Mouse (Mus musculus) CH12.LX (cell line): ENCODE data around the gene Ttyh2. TPM values are rescaled to one million over a fixed set of nuclear protein-coding genes. Genes with fewer than 3 reads are reported as not detected.

ENCODE experiments used
- DNase-seq: peaks from one replicate; pipeline ENCODE4 v3.0.0-alpha.2; 2013; ENCODE audit errors: extremely low read depth
- H3K27ac ChIP-seq: 2 replicates; pipeline ENCODE4 v1.5.1; 2012; ENCODE audit warnings: low read depth, mild to moderate bottlenecking, control low read depth, moderate library complexity; ENCODE audit not compliant: insufficient read depth
- H3K27me3 ChIP-seq: replicated peaks from 2 replicates; pipeline ENCODE3; 2012; ENCODE audit warnings: inconsistent platforms
- H3K36me3 ChIP-seq, 2 experiments: replicated peaks in 1 of 2; 2 replicates each; pipeline versions ENCODE3 to v1.6.1; 2012; ENCODE audit warnings: inconsistent platforms in 1 of 2, low read length in 1 of 2, mild to moderate bottlenecking in 1 of 2, mixed read lengths in 1 of 2, moderate library complexity in 1 of 2; ENCODE audit not compliant: control insufficient read depth in 1 of 2, insufficient read depth in 1 of 2
- H3K4me1 ChIP-seq, 2 experiments: 2 replicates each; pipeline ENCODE4 v1.6.1; 2012; ENCODE audit warnings: inconsistent platforms in 1 of 2, moderate library complexity in 1 of 2; ENCODE audit not compliant: insufficient read depth in 2 of 2, control insufficient read depth in 1 of 2
- H3K4me2 ChIP-seq: 2 replicates; pipeline ENCODE4 v1.6.1; 2012; ENCODE audit warnings: low read depth, mild to moderate bottlenecking, control low read depth; ENCODE audit not compliant: poor library complexity, insufficient read depth, severe bottlenecking
- H3K4me3 ChIP-seq, 3 experiments: fragments of 150-350 bp in 1 of 3; sonication (generic) in 1 of 3; replicated peaks in 1 of 3; 2 replicates each; pipeline versions ENCODE3 to v1.5.1; 2011 to 2012; ENCODE audit warnings: low read depth in 2 of 3, low read length in 2 of 3, mild to moderate bottlenecking in 2 of 3, moderate library complexity in 2 of 3, control low read depth in 1 of 3, improper control_type of control experiment in 1 of 3, inconsistent platforms in 1 of 3, mixed read lengths in 1 of 3; ENCODE audit not compliant: poor library complexity in 1 of 3
- H3K79me2 ChIP-seq: replicated peaks from 2 replicates; pipeline ENCODE4 v1.6.1; 2012; ENCODE audit warnings: mild to moderate bottlenecking, moderate library complexity; ENCODE audit not compliant: control insufficient read depth, poor library complexity, insufficient read depth, severe bottlenecking; ENCODE audit errors: extremely low read depth
- H3K9ac ChIP-seq: 2 replicates; pipeline ENCODE4 v1.6.1; 2012; ENCODE audit warnings: low read depth, mild to moderate bottlenecking, control low read depth, moderate library complexity; ENCODE audit not compliant: insufficient read depth
- H3K9me3 ChIP-seq: replicated peaks from 2 replicates; pipeline ENCODE3; 2012; ENCODE audit warnings: low read length, inconsistent platforms, mixed read lengths
- CHD1 ChIP-seq: IDR thresholded peaks from 2 replicates; pipeline ENCODE4 v1.6.1; 2012; ENCODE audit warnings: low read depth, low read length, improper control_type of control experiment, inconsistent platforms
- CTCF ChIP-seq, 2 experiments: IDR thresholded peaks in 1 of 2; conservative IDR thresholded peaks in 1 of 2; 2 replicates each; pipeline ENCODE4 v1.5.1; 2011 to 2012; ENCODE audit warnings: low read depth in 2 of 2, low read length in 2 of 2, improper control_type of control experiment in 1 of 2, inconsistent platforms in 1 of 2, mild to moderate bottlenecking in 1 of 2, moderate library complexity in 1 of 2
- E2F4 ChIP-seq: IDR thresholded peaks from 2 replicates; pipeline ENCODE4 v1.6.1; 2011; ENCODE audit warnings: low read depth, low read length, improper control_type of control experiment; ENCODE audit not compliant: insufficient replicate concordance
- ELF1 ChIP-seq: IDR thresholded peaks from 2 replicates; pipeline ENCODE4 v1.6.1; 2014; ENCODE audit warnings: low read depth, mild to moderate bottlenecking, inconsistent platforms, low read length, improper control_type of control experiment
- EP300 ChIP-seq: IDR thresholded peaks from 2 replicates; pipeline ENCODE4 v1.6.1; 2011; ENCODE audit warnings: low read length, improper control_type of control experiment
- GABPA ChIP-seq: IDR thresholded peaks from 2 replicates; pipeline ENCODE4 v1.6.1; 2012; ENCODE audit warnings: low read depth, low read length, improper control_type of control experiment, inconsistent platforms; ENCODE audit not compliant: insufficient replicate concordance
- HCFC1 ChIP-seq: IDR thresholded peaks from 2 replicates; pipeline ENCODE4 v1.6.1; 2012; ENCODE audit warnings: low read depth, mild to moderate bottlenecking, inconsistent platforms, low read length, improper control_type of control experiment
- IRF4 ChIP-seq: IDR thresholded peaks from 2 replicates; pipeline ENCODE4 v1.6.1; 2014; ENCODE audit warnings: low read depth, mild to moderate bottlenecking, inconsistent platforms, low read length, improper control_type of control experiment
- JUND ChIP-seq: conservative IDR thresholded peaks from 2 replicates; pipeline ENCODE4 v1.6.1; 2011; ENCODE audit warnings: low read depth, low read length, improper control_type of control experiment
- MYC ChIP-seq: IDR thresholded peaks from 2 replicates; pipeline ENCODE4 v1.6.1; 2011; ENCODE audit warnings: low read depth, mild to moderate bottlenecking, improper control_type of control experiment, low read length
- NELFE ChIP-seq: IDR thresholded peaks from 2 replicates; pipeline ENCODE4 v1.6.1; 2011; ENCODE audit warnings: low read depth, low read length, improper control_type of control experiment
- NRF1 ChIP-seq: IDR thresholded peaks from 2 replicates; pipeline ENCODE4 v1.6.1; 2014; ENCODE audit warnings: low read depth, mild to moderate bottlenecking, inconsistent platforms, low read length, improper control_type of control experiment, moderate library complexity
- PAX5 ChIP-seq: IDR thresholded peaks from 2 replicates; pipeline ENCODE4 v1.6.1; 2012; ENCODE audit warnings: low read length, inconsistent platforms, mixed read lengths
- POLR2A ChIP-seq: IDR thresholded peaks from 2 replicates; pipeline ENCODE4 v1.6.1; 2011; ENCODE audit warnings: low read depth, mild to moderate bottlenecking, improper control_type of control experiment, low read length
- POLR2AphosphoS2 ChIP-seq: IDR thresholded peaks from 2 replicates; pipeline ENCODE4 v1.6.1; 2011; ENCODE audit warnings: low read depth, low read length, improper control_type of control experiment
- SIN3A ChIP-seq: IDR thresholded peaks from 2 replicates; pipeline ENCODE4 v1.6.1; 2012; ENCODE audit warnings: low read length, improper control_type of control experiment, inconsistent platforms
- UBTF ChIP-seq: IDR thresholded peaks from 2 replicates; pipeline ENCODE4 v1.6.1; 2012; ENCODE audit warnings: low read depth, mild to moderate bottlenecking, inconsistent platforms, low read length, improper control_type of control experiment, moderate library complexity
- ZKSCAN1 ChIP-seq: IDR thresholded peaks from 2 replicates; pipeline ENCODE4 v1.6.1; 2012; ENCODE audit warnings: low read depth, inconsistent platforms, low read length, improper control_type of control experiment, borderline replicate concordance
- ZMIZ1 ChIP-seq: IDR thresholded peaks from 2 replicates; pipeline ENCODE4 v1.6.1; 2012; ENCODE audit warnings: low read depth, mild to moderate bottlenecking, inconsistent platforms, low read length, improper control_type of control experiment
- dilution Hi-C: fragments of 300-500 bp; cut with MboI; formaldehyde crosslinking; loops from 2 replicates; pipeline ENCODE4 v1.14.3; 2020; ENCODE audit warnings: low sequenced_read_pairs; ENCODE audit not compliant: extremely low pct_unique_long_range_greater_than_20kb, extremely low pct_ligation_motif_present
- in situ Hi-C: fragments of 300-500 bp; cut with MboI; formaldehyde crosslinking; loops from 3 replicates; pipeline ENCODE4 v1.14.3; 2019; ENCODE audit warnings: low sequenced_read_pairs, low pct_ligation_motif_present, low pct_unique_long_range_greater_than_20kb, mixed read lengths
- polyA plus RNA-seq: library from polyadenylated mRNA; unstranded; fragments of >175 nt; gene quantifications from 2 replicates; pipeline ENCODE4 v1.2.1, GENCODE M21; 2012; ENCODE audit warnings: low read depth; ENCODE audit not compliant: insufficient read length
- total RNA-seq, 2 experiments: library from RNA; depleted of rRNA; stranded (reverse); fragments of 300-350 nt in 1 of 2; fragments of >200 nt in 1 of 2; gene quantifications; 2 replicates each; pipeline ENCODE4 v1.2.3; 2012 to 2014

Gene Ttyh2
- total and polyA plus RNA-seq, 3 experiments = 0.82 to 2.4 (median 1.4) TPM

- Histone ChIP-seq H3K36me3 (peaks cover 0 to 20% of the 10 kb centered on the region in 2 experiments), H3K4me1 (peaks cover 0 to 1% of the 10 kb centered on the region in 2 experiments; a peak in 1 of 4 replicates), H3K79me2 (no peaks in the 10 kb centered on the region), H3K9ac (no peak overlapping the region), H3K27me3 (peaks cover 3% of the 10 kb centered on the region), H3K4me3 (no peak overlapping the region), H3K27ac (no peak overlapping the region), H3K4me2 (no peak overlapping the region), H3K9me3 (no peaks in the 10 kb centered on the region)
- in situ Hi-C loops (no loop called here), dilution Hi-C loops (no loop called here)
- TF ChIP-seq ELF1 = no peak
- no peak for TF ChIP-seq ZKSCAN1
- no peak for TF ChIP-seq POLR2AphosphoS2
- TF ChIP-seq UBTF = no peak
- no peak for TF ChIP-seq JUND
- no peak for TF ChIP-seq POLR2A
- no peak for TF ChIP-seq SIN3A
- no peak for TF ChIP-seq NELFE
- TF ChIP-seq CTCF (conservative IDR thresholded peaks at IDR 0.05 in 1 of 2, IDR thresholded peaks at IDR 0.05 in 1 of 2; ENCODE audit: low read depth in 2 of 2, low read length in 2 of 2) = no peak
- no peak for TF ChIP-seq EP300
- no peak for DNase-seq
Observed at GRCm38 (mm10) chr11:114711861-114712260, 36.6 kb downstream of the Ttyh2 start.

- no peaks in the 10 kb centered on the region for H3K79me2 ChIP-seq
- no peak overlapping the region for H3K4me3 ChIP-seq
- no peaks in the 10 kb centered on the region for H3K9me3 ChIP-seq
- DNase-seq = no peak
- TF ChIP-seq PAX5 (no peak), CTCF (conservative IDR thresholded peaks at IDR 0.05 in 1 of 2, IDR thresholded peaks at IDR 0.05 in 1 of 2; ENCODE audit: low read depth in 2 of 2, low read length in 2 of 2) (no peak), UBTF (no peak), ELF1 (no peak), EP300 (no peak), NRF1 (no peak), MYC (no peak), IRF4 (no peak), POLR2AphosphoS2 (no peak), POLR2A (no peak), HCFC1 (no peak), GABPA (no peak), ZMIZ1 (no peak), E2F4 (no peak), CHD1 (no peak)
- no peak overlapping the region for H3K9ac ChIP-seq
- no peak overlapping the region for H3K4me2 ChIP-seq
- no peaks in the 10 kb centered on the region for H3K4me1 ChIP-seq
- no peak overlapping the region for H3K27ac ChIP-seq
- peaks cover 0 to 16% of the 10 kb centered on the region in 2 experiments for H3K36me3 ChIP-seq
- in situ Hi-C loops (no loop called here), dilution Hi-C loops (no loop called here)
- H3K27me3 ChIP-seq = peaks cover 3% of the 10 kb centered on the region
Observed at GRCm38 (mm10) chr11:114714526-114714925, 39.3 kb downstream of the Ttyh2 start.
